Mouse (Mus musculus) liver, embryonic 13.5 days (tissue): ENCODE data around the gene Crisp4. TPM values are rescaled to one million over a fixed set of nuclear protein-coding genes. Genes with fewer than 3 reads are reported as not detected.

Experiments
- ATAC-seq: fragments of 200-750 bp; cut with Nextera tagmentation; 2 replicates; pipeline ENCODE4 v1.8.0; 2017; ENCODE audit warnings: low read depth, mild to moderate bottlenecking, moderate number of reproducible peaks, moderate library complexity
- DNase-seq: peaks from one replicate; pipeline ENCODE4 v3.0.0; 2022
- H3K27ac ChIP-seq: fragments of 300-500 bp; sonication (generic); 2 replicates; pipeline ENCODE4 v1.5.1; 2015; ENCODE audit warnings: moderate library complexity, mild to moderate bottlenecking, inconsistent platforms
- H3K27me3 ChIP-seq: fragments of 300-500 bp; sonication (generic); 2 replicates; pipeline ENCODE4 v1.6.1; 2015; ENCODE audit warnings: mild to moderate bottlenecking, inconsistent platforms
- H3K36me3 ChIP-seq: fragments of 300-500 bp; sonication (generic); 2 replicates; pipeline ENCODE4 v1.6.1; 2015; ENCODE audit warnings: mild to moderate bottlenecking, inconsistent platforms
- H3K4me1 ChIP-seq: fragments of 300-500 bp; sonication (generic); replicated peaks from 2 replicates; pipeline ENCODE4 v1.6.1; 2015; ENCODE audit warnings: inconsistent platforms
- H3K4me2 ChIP-seq: fragments of 300-500 bp; sonication (generic); 2 replicates; pipeline ENCODE4 v1.6.1; 2015; ENCODE audit warnings: inconsistent platforms, mild to moderate bottlenecking, moderate library complexity
- H3K4me3 ChIP-seq: fragments of 300-500 bp; sonication (generic); replicated peaks from 2 replicates; pipeline ENCODE4 v1.5.1; 2015; ENCODE audit warnings: mild to moderate bottlenecking, inconsistent platforms
- H3K9ac ChIP-seq: fragments of 300-500 bp; sonication (generic); 2 replicates; pipeline ENCODE4 v1.6.1; 2015; ENCODE audit warnings: mild to moderate bottlenecking, inconsistent platforms
- H3K9me3 ChIP-seq: fragments of 300-500 bp; sonication (generic); replicated peaks from 2 replicates; pipeline ENCODE4 v1.6.1; 2016; ENCODE audit warnings: inconsistent platforms
- WGBS: fragments of 180-500 bp; shearing (Covaris S2); methylation state at CpG from one replicate; pipeline ENCODE4 v1.1.7; 2015; ENCODE audit not compliant: insufficient replicate concordance; 5-methylcytosine and 5-hydroxymethylcytosine counted together
- polyA plus RNA-seq: library from polyadenylated mRNA; unstranded; fragments of >200 nt; fragmentation: Nextera tagmentation; extraction: Ambion mirVana; gene quantifications from 2 replicates; pipeline ENCODE4 v1.2.1, GENCODE M21; 2015

Gene Crisp4
- polyA plus RNA-seq, 1 experiment from 2014 or later = not detected

DNA sequence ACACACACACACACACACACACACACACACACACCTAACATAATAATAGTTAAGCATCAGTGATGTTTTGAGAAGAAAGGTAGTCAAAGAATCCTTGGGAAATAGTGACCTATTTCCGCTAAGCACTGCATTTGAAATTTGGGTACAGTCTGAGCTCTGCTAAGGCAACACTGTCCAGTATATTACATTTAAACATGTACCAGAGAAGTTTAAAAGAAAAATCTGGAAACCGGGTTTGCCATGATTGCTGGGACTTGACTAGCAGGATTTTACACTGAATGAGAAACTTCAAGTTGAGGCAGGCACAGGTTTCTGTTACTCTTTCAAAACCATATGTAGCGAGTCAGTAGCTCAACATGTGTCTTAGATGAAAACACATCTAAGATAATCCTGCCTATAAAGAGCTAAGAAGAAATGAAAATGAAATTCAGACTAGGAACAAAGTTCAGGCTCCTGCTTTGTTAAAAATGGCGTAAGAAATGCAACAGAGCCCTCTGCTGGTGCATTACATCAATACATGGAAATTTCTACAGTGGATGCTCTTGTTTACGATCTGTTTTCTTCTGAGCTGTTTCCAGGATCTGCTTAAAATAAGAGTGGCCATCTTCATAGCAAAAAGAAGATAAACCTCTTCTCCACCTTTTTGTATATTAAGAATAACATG lies 39.7 kb downstream of the Crisp4 start:
- Histone ChIP-seq H3K4me2 (no peak overlapping the region), H3K4me3 (no peak overlapping the region), H3K9me3 (no peaks in the 10 kb centered on the region), H3K4me1 (no peaks in the 10 kb centered on the region), H3K27ac (no peak overlapping the region), H3K36me3 (no peaks in the 10 kb centered on the region), H3K9ac (no peak overlapping the region), H3K27me3 (no peaks in the 10 kb centered on the region)
- WGBS = 35% methylated on average over 5 of the region's 5 CpGs
- ATAC-seq (no peak), DNase-seq (no peak)

DNA sequence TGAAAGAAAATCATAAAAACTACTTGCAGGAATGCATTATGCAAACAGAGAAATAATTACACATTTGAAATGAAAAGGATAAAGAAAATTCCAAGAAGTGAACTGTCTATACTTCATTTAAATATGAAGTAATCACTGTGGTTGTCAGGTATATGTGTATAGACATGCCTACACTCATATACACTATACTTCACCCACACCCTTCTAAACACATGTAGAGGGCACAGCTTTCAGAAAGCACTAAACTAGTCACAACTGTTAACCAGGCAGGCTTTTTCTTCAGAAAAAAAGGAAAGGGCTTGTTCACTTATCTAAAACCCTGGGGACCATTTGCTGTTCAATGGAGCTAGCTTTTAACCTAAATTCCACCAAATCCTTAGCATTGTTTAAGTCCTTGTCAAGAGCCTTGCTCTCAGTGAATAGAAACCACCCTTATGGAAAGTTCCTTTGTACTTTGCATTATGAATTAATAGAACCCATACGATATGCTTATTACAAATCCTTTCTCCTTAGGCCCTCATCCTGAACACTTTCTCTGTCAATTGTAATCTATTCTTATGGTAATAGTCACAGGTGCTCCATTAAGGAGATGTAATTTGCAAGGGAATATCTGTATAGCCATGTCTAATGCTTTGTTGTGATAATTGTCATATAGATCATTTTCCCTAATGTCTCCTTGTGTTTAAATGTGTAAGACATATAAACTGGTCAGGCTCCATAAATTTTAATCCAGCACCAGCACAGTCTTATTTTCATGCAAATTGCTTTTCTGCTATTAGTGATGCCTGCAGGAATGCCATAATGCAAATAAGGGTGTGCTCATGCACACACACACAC lies 40.5 kb downstream of the Crisp4 start:
- 53% methylated on average over 1 of the region's 1 CpGs for WGBS

More for the DNA sequence above, 40.5 kb downstream of the Crisp4 start:
- Histone ChIP-seq H3K27ac (no peak overlapping the region), H3K27me3 (no peaks in the 10 kb centered on the region), H3K4me3 (no peak overlapping the region), H3K9ac (no peak overlapping the region), H3K4me2 (no peak overlapping the region), H3K4me1 (no peaks in the 10 kb centered on the region), H3K36me3 (no peaks in the 10 kb centered on the region), H3K9me3 (no peaks in the 10 kb centered on the region)
- DNase-seq (no peak), ATAC-seq (no peak)

Other genes with a start within 250 kb of the Crisp4 start
- not detected in 2 replicates for gene Defb18, start 91.5 kb upstream of the Crisp4 start, polyA plus RNA-seq
- not detected in 2 replicates for gene Defb41, start 119.2 kb upstream of the Crisp4 start, polyA plus RNA-seq